ENCODE assay signal across 8 mouse cellular contexts in genomic region chr4:63084473-63084889, GRCm38 (mm10).
DNase-seq lines count a peak whose midpoint lies in the region; ATAC-seq lines count a peak whose summit lies in the region.

No protein-coding gene starts in this region.

- H3K4me3 ChIP-seq in heart, embryonic 11.5 days (ENCODE audit: low read depth, low read length), result no peak overlapping the region

- ATAC-seq in heart, embryonic 11.5 days (replicated peaks; ENCODE audit: insufficient number of reproducible peaks, low FRiP score, low TSS enrichment), result no peak
- no peak for ATAC-seq in inflammation-experienced regulatory T-cells, adult 6 months
- no peak for ATAC-seq in activated CD4-positive, CD25-positive, alpha-beta regulatory T cell, adult 4 months

- H3K9ac ChIP-seq in heart, embryonic 11.5 days (ENCODE audit: low read depth, low read length), result no peak overlapping the region

- peak; percentile 98 for DNase-seq in heart, adult 11 months
- peak; percentile 80 for DNase-seq in adrenal gland, postnatal 10 days
- peak; percentile 40 to 43 for DNase-seq in frontal cortex, postnatal 10 days (ENCODE audit: low spot score in 2 of 2)
- DNase-seq in kidney, postnatal 4 days, result peak; percentile 43 to 60
- peak; percentile 65 for DNase-seq in lung, postnatal 14 days

- no peak overlapping the region for H3K4me2 ChIP-seq in heart, embryonic 11.5 days

- H3K9me3 ChIP-seq in heart, embryonic 11.5 days (replicated peaks; ENCODE audit: control insufficient read depth, low read length), result no peaks in the 10 kb centered on the region

- H3K4me1 ChIP-seq in heart, embryonic 11.5 days (ENCODE audit: control insufficient read depth, insufficient read depth, low read length), result no peaks in the 10 kb centered on the region; the same call in 1 of the 2 replicates

- H3K36me3 ChIP-seq in heart, embryonic 11.5 days (ENCODE audit: control insufficient read depth, insufficient read depth, low read length), result peaks cover 10% of the 10 kb centered on the region

- H3K27me3 ChIP-seq in heart, embryonic 11.5 days (ENCODE audit: control insufficient read depth, insufficient read depth, low read length), result no peaks in the 10 kb centered on the region

- no peak overlapping the region for H3K27ac ChIP-seq in heart, embryonic 11.5 days (ENCODE audit: low read depth, low read length)

- WGBS in heart, embryonic 11.5 days (ENCODE audit: insufficient replicate concordance), result 72% methylated on average over 8 of the region's 8 CpGs

Comparison
In these comparisons a context has a peak if more than half of its experiments do, and no peak if none do; other contexts are left out.
1. DNase-seq: peak in every context shown above with its lines; median percentile 98 in heart, adult 11 months; 80 in adrenal gland, postnatal 10 days; 65 in lung, postnatal 14 days; 52 in kidney, postnatal 4 days; 42 in frontal cortex, postnatal 10 days.